Mouse (Mus musculus) gastrocnemius, postnatal 10 days (tissue): ENCODE measurements around the gene Gabbr2. TPM values are rescaled to one million over a fixed set of nuclear protein-coding genes. Genes with fewer than 3 reads are reported as not detected.

ENCODE experiments used
- DNase-seq: peaks from one replicate; pipeline ENCODE4 v3.0.0; 2021; ENCODE audit warnings: mixed read lengths
- total RNA-seq, 2 experiments: library from RNA; stranded (reverse); gene quantifications; 2 replicates each; pipeline ENCODE4 v1.2.3; 2021

Gene Gabbr2
- total RNA-seq, 2 experiments from 2014 or later = 0.47 to 0.54 TPM

DNA sequence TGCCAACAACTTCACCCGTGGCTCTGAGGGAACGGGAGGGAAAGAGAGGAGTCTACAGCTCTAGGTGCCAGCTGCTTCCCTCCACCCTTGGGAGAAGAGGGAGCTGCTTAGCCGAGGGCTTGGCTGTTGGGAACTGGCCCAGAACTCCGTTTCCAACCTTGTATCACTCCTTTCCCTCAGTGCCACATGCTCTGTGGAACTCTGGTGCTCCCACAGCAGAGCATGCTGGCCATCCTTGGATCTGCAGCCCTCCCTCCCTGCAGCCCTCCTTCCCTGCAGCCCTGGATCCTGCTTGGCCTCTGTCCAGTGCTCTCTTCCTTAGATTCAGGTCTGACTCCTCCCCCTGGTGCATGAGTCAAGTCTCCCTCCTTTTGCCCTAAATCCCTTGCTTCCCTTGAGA lies 176.7 kb downstream of the Gabbr2 start:
- DNase-seq = no peak

DNA sequence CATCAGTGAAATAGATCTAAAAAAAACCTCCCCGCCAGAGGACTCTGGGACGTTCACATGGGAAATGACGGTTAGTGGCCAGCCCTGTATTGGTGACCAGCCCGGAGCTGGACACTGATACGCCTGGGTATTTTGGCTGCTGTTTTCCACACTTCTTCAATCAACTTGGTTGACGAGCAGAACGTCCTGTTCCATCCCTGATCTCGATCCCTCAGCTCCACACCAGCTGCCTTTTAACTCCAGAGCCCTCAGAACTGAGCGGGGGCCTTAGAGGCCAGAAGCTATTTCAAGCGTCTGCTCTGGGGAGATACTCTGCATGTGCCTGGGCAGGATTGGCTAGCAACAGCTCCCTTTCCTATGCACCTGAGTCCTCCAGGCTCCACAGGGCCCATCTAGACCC lies 177.4 kb downstream of the Gabbr2 start:
- DNase-seq = no peak

- no peak for DNase-seq
These were observed 180.5 kb downstream of the Gabbr2 start for GRCm38 (mm10) chr4:46811165-46811564.

DNA sequence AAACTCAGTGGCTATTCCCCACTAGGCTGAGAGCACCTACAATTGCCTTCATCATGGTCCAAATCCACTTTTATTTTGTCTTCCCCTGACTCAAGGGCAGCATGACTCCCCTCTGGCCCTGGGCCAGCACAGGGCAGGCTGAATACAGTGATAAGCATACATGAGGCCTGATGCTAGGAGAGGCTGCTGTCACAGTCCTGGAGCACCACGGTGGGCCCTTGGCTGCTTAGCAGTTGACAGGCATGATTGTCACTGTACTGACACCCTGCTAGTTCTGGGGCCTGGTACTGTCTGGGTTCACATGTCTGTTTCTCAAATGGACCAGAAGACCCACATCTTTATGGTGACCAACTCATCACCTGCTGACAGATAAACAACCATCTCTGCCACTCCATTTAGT lies 184.8 kb downstream of the Gabbr2 start:
- DNase-seq = no peak

DNA sequence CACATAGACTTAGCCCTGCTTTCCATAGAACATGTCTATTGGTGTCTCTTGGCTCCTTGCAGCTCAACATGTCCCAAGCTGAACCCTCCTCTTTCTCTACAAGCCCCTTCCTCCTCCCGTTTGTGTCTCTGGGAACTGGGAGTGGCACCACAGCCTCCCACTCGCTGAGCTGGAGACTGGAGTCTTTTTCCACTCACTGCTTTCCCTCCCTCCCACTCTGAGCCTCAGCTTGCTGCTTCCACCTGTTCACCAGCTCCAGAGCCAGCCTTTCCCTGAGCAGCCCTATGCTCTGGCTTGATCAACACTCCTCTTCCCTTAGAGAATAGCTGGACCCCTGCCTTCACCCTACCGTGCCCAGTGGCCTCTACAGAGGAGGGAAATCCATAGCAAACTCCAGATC lies 185.8 kb downstream of the Gabbr2 start:
- no peak for DNase-seq

DNA sequence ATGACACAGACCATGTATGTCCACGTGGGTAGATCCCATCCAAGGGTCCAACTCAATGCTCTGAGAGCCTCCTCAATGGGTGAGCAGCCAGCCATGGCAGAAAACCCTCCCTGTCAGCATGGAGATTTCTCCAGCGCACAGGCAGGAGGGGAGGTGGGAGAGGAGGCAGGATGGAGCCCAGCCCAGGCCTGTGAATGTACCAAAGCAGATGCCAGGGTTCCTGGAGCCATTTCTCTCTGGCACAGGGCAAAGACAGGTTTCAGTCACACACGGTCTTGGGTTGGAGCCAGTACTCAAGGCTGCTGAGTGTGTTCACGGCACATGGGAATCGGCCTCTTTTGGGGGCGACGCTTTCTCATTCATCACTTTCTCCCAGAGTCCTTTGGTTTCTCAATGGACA lies 189.3 kb downstream of the Gabbr2 start:
- no peak for DNase-seq

- DNase-seq = no peak
These were observed 191.8 kb downstream of the Gabbr2 start for GRCm38 (mm10) chr4:46799904-46800303.

- no peak for DNase-seq
These were observed 196.0 kb downstream of the Gabbr2 start for GRCm38 (mm10) chr4:46795707-46796106.

DNA sequence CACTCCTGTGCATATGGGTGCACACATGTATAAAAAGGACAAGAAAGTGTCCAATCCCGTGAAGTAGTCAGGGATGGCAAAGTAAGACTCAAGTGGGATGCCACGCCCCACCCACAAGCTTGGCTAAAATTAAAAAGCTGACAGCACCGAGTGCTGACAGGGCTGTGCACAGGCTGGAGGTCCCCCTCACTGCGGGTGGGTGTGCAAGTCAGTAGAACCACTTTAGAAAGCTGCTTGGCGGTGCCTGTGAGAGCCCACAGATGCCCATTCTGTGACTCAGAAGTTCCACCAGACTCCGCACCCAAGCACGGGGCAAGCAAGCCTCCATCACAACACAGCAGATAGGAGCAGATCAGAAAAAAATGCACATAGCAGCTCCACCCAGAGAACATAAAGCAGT lies 197.1 kb downstream of the Gabbr2 start:
- DNase-seq = no peak

GRCm38 (mm10) chr4:46792280-46793026 lies 199.2 kb downstream of the Gabbr2 start:
- DNase-seq = peak; percentile 46

- DNase-seq = no peak
These were observed 200.3 kb downstream of the Gabbr2 start for GRCm38 (mm10) chr4:46791268-46791951.

DNA sequence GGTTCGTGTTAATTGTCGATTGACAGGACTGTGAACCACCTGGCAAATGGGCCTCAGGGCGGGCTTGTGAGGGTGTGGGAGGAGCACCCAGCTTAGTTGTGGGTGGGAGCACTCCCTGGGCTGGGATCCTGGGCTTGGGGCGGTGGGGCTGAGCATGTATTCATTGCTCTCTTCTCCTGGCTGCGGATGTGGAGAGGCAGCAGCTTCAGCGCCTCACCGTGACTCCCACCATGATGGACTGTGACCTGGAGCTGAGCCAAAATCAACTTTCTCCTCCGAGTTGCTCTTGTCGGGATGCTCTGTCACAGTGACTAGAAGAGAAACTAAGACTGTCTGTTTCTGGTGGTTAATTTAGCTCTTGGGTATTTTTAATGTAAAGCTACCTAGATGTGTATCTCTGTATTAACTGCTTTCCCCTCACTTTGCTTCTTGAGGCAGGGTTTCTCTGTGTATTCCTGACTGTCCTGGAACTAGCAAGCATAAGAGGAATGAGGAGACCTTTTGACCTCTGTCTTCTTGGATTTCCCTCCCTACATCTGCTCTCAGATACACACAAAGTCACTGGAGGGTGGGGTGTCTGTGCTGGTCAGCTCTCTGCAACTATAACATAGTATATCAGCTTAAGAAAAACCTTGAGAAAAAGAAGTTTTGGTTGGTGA lies 200.9 kb downstream of the Gabbr2 start:
- no peak for DNase-seq

DNA sequence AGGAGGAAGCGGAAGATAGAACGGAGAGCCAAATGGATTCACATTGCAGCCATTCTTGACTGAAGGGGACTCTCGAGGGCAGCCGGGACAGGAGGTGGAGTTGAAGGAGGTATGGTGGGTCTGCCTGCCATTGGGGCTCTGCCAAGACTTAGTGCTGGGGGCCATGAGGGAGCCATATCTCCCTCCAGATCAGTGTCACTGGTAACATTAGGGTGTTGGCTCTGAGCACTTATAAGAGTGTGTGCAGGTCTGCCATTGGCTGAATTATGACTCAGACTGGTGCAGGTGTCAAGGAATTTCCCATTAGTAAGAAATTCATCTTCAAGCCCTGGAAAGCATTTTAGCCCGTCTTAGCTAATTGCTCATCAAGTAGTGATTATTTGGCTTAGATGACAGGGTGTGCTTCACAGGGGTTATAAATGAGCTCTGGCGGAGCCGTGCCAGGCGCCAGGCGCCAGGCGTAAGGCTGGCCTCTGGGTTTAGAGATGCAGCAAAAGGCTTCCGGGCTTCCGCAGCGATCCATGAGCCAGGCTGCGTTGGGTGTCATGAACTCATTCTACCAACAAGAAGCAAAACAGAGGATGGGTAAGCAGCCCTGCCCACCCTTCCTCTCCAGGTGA lies 207.1 kb downstream of the Gabbr2 start:
- no peak for DNase-seq

- DNase-seq = no peak
These were observed 210.6 kb downstream of the Gabbr2 start for GRCm38 (mm10) chr4:46781109-46781508.

- no peak for DNase-seq
These were observed 215.7 kb downstream of the Gabbr2 start for GRCm38 (mm10) chr4:46775959-46776358.

DNA sequence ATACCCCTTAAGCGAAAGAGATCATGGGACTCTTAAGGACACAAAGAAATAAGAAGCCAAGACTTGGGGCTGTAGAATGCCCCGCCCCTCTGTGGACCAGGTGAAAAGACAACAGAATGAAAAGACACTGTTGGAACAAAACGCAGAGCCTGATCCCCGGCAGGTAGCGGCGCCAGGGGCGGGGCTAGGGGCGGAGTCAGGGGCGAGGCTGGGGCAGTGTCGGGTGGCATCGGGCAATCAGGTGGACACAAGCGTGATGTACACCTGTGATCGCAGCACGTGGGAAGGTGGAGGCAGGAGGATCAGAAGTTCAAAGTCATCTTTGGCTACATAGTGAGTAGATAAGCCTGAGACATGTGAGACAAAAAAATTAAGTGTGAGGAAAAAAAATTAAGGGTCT lies 217.0 kb downstream of the Gabbr2 start:
- DNase-seq = no peak

DNA sequence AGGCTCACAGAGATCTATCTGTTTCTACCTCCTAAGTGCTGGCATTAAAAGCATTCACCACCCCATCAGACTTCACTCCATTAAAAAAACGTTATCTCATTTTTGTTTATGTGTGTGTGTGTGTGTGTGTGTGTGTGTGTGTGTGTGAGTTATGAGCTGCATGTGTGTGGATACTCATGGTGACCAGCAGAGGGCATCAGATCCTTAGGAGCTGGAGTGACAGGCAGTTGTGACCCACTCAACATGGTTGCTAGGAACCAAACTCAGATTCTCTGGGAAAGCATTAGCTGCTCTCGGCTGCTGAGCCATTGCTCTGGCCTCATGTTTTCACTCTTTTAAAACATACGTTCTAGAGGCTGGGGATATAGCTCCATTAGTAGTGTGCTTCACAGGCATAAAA lies 218.4 kb downstream of the Gabbr2 start:
- no peak for DNase-seq

DNA sequence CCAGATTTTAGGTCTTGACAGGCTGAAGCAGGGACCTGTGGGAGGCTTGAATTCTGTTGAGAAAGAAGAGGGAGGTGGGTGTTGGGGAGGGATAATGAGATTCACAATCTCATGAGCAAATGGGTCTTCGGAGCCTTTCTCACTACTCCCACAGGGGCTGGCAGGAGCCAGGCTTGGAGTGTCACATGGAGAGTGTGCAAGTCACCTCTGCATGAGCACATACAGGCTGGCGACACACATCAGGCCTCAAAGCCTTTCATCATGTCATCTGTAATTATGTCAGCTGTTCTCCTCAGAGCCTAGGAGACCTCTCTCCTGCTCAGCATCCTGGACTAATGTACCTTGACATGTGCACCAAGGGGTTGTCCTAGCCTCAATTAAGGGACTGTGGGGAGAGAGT lies 219.1 kb downstream of the Gabbr2 start:
- DNase-seq = no peak

DNA sequence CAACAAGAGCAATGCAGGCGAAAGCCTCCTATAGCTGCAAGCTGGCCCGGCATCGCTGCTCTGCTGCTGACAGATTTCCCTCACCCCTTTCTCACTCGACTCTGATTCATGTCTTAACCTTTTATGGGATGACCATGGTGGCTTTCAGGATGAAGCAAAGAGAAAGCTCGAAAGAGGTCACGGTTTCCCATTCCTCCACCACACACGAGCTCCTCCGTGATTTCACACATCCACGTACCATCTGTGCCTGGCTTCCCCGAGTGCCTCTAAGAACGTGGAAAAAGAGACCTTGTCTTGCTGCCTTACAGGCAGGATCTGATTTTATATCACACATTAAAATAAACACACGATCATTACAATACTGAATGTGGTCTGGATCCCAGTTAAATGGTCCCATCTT lies 220.6 kb downstream of the Gabbr2 start:
- no peak for DNase-seq

- no peak for DNase-seq
These were observed 221.0 kb downstream of the Gabbr2 start for GRCm38 (mm10) chr4:46770635-46771034.

- DNase-seq = no peak
These were observed 221.6 kb downstream of the Gabbr2 start for GRCm38 (mm10) chr4:46770090-46770489.

DNA sequence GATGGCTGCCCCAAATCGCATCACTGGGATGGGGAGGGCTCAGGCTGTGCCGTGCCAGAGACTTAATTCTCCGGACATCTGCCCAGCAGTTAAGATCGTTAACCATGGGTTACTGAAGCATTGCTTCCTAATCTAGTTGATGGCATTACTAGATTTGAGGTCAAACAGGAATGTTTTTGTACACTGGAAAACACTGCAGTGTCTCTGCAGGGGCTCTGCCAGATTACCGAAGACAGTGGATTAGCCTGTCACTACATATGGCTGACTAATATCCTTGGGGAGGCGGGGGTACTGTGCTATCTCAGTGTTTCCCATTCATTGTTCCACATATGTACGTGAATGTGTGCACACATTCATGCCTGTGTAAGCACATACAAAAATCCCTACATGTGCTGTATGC lies 225.3 kb downstream of the Gabbr2 start:
- no peak for DNase-seq

DNA sequence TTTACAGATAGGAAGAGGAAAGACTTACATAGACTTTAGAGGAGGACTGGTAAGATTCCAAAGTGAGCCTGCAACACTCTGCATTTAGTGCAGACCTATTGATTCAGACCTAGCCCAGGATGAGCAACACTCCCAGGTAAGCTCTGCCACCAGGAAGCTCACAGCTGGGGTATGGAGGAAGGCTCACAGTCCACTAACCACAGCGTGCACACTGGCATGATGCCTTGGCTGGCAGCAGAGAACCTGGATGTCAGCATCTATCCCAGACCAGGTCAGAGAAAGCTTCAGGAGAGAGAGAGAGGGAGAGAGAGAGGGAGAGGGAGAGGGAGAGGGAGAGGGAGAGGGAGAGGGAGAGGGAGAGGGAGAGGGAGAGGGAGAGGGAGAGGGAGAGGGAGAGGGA lies 231.8 kb downstream of the Gabbr2 start:
- no peak for DNase-seq
